Mouse (Mus musculus): Measurements from ENCODE around the gene Gm29666.

DNA sequence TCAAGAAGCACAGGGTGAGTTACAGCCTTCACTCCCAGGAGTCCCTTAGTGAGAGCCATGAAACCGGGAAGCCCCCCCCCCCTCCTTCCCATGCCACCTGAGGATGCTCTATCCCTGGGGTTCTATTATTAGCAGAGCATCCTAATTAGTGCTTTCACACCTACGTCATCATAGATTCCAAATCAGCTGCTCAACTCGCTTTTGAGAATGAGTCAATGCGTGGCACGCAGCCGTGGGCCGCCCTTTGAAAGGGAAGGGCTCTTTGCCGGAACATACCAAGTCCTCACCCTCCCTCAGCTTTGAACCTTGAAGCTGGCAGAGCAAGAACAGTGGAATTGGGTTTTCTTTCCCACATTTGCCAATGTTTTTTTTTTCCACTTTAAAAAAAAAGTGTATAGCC lies 57.9 kb downstream of the Gm29666 start:
- TF ChIP-seq CTCF (IDR thresholded peaks at IDR 0.05; ENCODE audit: low read depth, low read length) (no peak), GATA1 (IDR thresholded peaks at IDR 0.05; ENCODE audit: borderline replicate concordance, low read length) (no peak), GATA2 (IDR thresholded peaks at IDR 0.05; ENCODE audit: borderline replicate concordance, low read depth, low read length) (no peak)
